ENCODE assay signal across 17 mouse cellular contexts in the genomic region with DNA sequence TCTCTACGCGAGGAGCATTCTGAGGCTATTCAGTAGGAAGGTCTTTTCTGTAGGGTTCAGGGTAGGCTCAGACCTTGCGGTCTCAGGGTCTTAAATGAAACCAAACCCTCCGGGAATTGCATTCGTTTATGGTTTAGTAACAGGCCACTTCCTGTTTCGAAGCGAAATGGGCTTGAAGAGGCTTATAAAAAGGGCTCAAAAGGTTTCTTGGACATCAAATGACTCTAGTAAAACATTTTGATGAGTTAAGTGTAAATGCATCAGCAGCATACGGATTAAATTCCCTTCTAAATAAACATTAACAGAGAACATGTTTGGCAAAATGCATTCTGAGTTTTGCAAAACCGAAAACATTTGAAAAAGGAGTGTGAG.
DNase-seq lines count a peak whose midpoint lies in the region; ATAC-seq and TF ChIP-seq lines count a peak whose summit lies in the region.
"Had no signal": no experiment of that assay in that cellular context is flagged by ENCODE, and none has a peak within 500 bp of the region (broad histone marks: within the 10 kb centered on the region; RNA-seq: fewer than 3 reads in every experiment).

No protein-coding gene starts in this region.

- TF ChIP-seq EP300 in stomach, postnatal 0 days (optimal IDR thresholded peaks at IDR 0.05): peak; percentile 55

- H3K4me3 ChIP-seq in limb, embryonic 12.5 days (replicated peaks): no peak overlapping the region
- no peak overlapping the region for H3K4me3 ChIP-seq in limb, embryonic 10.5 days
- H3K4me3 ChIP-seq in stomach, postnatal 0 days (ENCODE audit: low read depth, low read length): no peak overlapping the region
- H3K4me3 ChIP-seq in forebrain, embryonic 16.5 days (replicated peaks; ENCODE audit: low read length): no peak overlapping the region
- H3K4me3 ChIP-seq in heart, embryonic 10.5 days: no peak overlapping the region
- H3K4me3 ChIP-seq: forebrain, embryonic 12.5 days; hindbrain, embryonic 12.5 days; layer of hippocampus, adult 2 months; liver, embryonic 15.5 days; megakaryocyte, embryonic 14.5 days had no signal

- H3K9ac ChIP-seq in limb, embryonic 12.5 days (replicated peaks): no peak overlapping the region
- 0 out of 2 replicates have a peak overlapping the region, but pooled peaks have one; percentile 2 for H3K9ac ChIP-seq in stomach, postnatal 0 days (ENCODE audit: low read length)
- no peak overlapping the region for H3K9ac ChIP-seq in forebrain, embryonic 16.5 days (replicated peaks; ENCODE audit: low read depth, low read length)
- H3K9ac ChIP-seq: forebrain, embryonic 12.5 days; hindbrain, embryonic 12.5 days; liver, embryonic 15.5 days had no signal

- no peaks in the 10 kb centered on the region for H3K36me3 ChIP-seq in limb, embryonic 12.5 days
- no peaks in the 10 kb centered on the region for H3K36me3 ChIP-seq in limb, embryonic 10.5 days
- no peaks in the 10 kb centered on the region for H3K36me3 ChIP-seq in stomach, postnatal 0 days (ENCODE audit: control insufficient read depth, insufficient read depth, low read length)
- H3K36me3 ChIP-seq in forebrain, embryonic 16.5 days (ENCODE audit: control insufficient read depth, insufficient read depth): no peaks in the 10 kb centered on the region
- no peaks in the 10 kb centered on the region for H3K36me3 ChIP-seq in heart, embryonic 10.5 days
- H3K36me3 ChIP-seq: forebrain, embryonic 12.5 days; hindbrain, embryonic 12.5 days; liver, embryonic 15.5 days had no signal

- H3K4me1 ChIP-seq in limb, embryonic 12.5 days (replicated peaks): peaks cover 20% of the 10 kb centered on the region
- H3K4me1 ChIP-seq in limb, embryonic 10.5 days: peaks cover 25% of the 10 kb centered on the region
- H3K4me1 ChIP-seq in stomach, postnatal 0 days (replicated peaks; ENCODE audit: control insufficient read depth, insufficient read depth): no peaks in the 10 kb centered on the region
- no peaks in the 10 kb centered on the region for H3K4me1 ChIP-seq in forebrain, embryonic 16.5 days (replicated peaks; ENCODE audit: control insufficient read depth, insufficient read depth, low read length)
- no peaks in the 10 kb centered on the region for H3K4me1 ChIP-seq in heart, embryonic 10.5 days
- H3K4me1 ChIP-seq: forebrain, embryonic 12.5 days; hindbrain, embryonic 12.5 days; liver, embryonic 15.5 days; megakaryocyte, embryonic 14.5 days had no signal

- H3K27me3 ChIP-seq in limb, embryonic 12.5 days: no peaks in the 10 kb centered on the region
- no peaks in the 10 kb centered on the region for H3K27me3 ChIP-seq in limb, embryonic 10.5 days (ENCODE audit: low read depth, poor library complexity, severe bottlenecking)
- H3K27me3 ChIP-seq in stomach, postnatal 0 days (ENCODE audit: control insufficient read depth, insufficient read depth, low read length): no peaks in the 10 kb centered on the region
- no peaks in the 10 kb centered on the region for H3K27me3 ChIP-seq in forebrain, embryonic 16.5 days (replicated peaks; ENCODE audit: control insufficient read depth, insufficient read depth, low read length)
- no peaks in the 10 kb centered on the region for H3K27me3 ChIP-seq in heart, embryonic 10.5 days (ENCODE audit: insufficient read depth, poor library complexity, severe bottlenecking)
- H3K27me3 ChIP-seq: forebrain, embryonic 12.5 days; hindbrain, embryonic 12.5 days; liver, embryonic 15.5 days; megakaryocyte, embryonic 14.5 days had no signal

- no peak for TF ChIP-seq CTCF in stomach, postnatal 0 days (IDR thresholded peaks at IDR 0.05; ENCODE audit: low read depth)

- peak; percentile 36 for DNase-seq in embryo, embryonic 11 days
- no peak for DNase-seq in embryo, embryonic 9.5 days (ENCODE audit: extremely low spot score)
- DNase-seq in limb, embryonic 10.5 days (ENCODE audit: low spot score): no peak
- DNase-seq in kidney, postnatal 14 days: peak; percentile 9
- DNase-seq in stomach, postnatal 0 days (ENCODE audit: low spot score): no peak
- DNase-seq in heart, embryonic 10.5 days (ENCODE audit: low spot score): no peak
- DNase-seq: adrenal gland, adult 8-10 months; cerebellum, postnatal 25 days; right cerebral cortex, postnatal 14 days had no signal

- H3K27ac ChIP-seq in limb, embryonic 12.5 days: no peak overlapping the region
- H3K27ac ChIP-seq in limb, embryonic 10.5 days: no peak overlapping the region
- peak overlapping the region; percentile 75 for H3K27ac ChIP-seq in stomach, postnatal 0 days (replicated peaks)
- H3K27ac ChIP-seq in forebrain, embryonic 16.5 days (ENCODE audit: low read length): no peak overlapping the region
- no peak overlapping the region for H3K27ac ChIP-seq in heart, embryonic 10.5 days
- H3K27ac ChIP-seq: forebrain, embryonic 12.5 days; hindbrain, embryonic 12.5 days; layer of hippocampus, adult 2 months; liver, embryonic 15.5 days had no signal

- H3K9me3 ChIP-seq in limb, embryonic 12.5 days: no peaks in the 10 kb centered on the region
- H3K9me3 ChIP-seq in limb, embryonic 10.5 days (replicated peaks): no peaks in the 10 kb centered on the region
- H3K9me3 ChIP-seq in stomach, postnatal 0 days (ENCODE audit: control insufficient read depth, low read length): no peaks in the 10 kb centered on the region
- no peaks in the 10 kb centered on the region for H3K9me3 ChIP-seq in forebrain, embryonic 16.5 days (ENCODE audit: control insufficient read depth, low read length)
- H3K9me3 ChIP-seq in heart, embryonic 10.5 days: no peaks in the 10 kb centered on the region
- H3K9me3 ChIP-seq: forebrain, embryonic 12.5 days; hindbrain, embryonic 12.5 days; liver, embryonic 15.5 days; megakaryocyte, embryonic 14.5 days had no signal

- ATAC-seq in limb, embryonic 12.5 days (ENCODE audit: insufficient number of reproducible peaks, insufficient read depth, low FRiP score, low TSS enrichment, low read depth): no peak
- ATAC-seq in stomach, postnatal 0 days (ENCODE audit: low FRiP score, low TSS enrichment): peak; percentile 40; the same call in 1 of the 2 replicates
- no peak for ATAC-seq in forebrain, embryonic 16.5 days

- peak overlapping the region; percentile 29 for H3K4me2 ChIP-seq in limb, embryonic 12.5 days
- peak overlapping the region; percentile 11; the same call in 1 of the 2 replicates for H3K4me2 ChIP-seq in stomach, postnatal 0 days (replicated peaks; ENCODE audit: low read depth)
- no peak overlapping the region for H3K4me2 ChIP-seq in forebrain, embryonic 16.5 days (ENCODE audit: low read length)
- H3K4me2 ChIP-seq: forebrain, embryonic 12.5 days; heart, embryonic 11.5 days; hindbrain, embryonic 12.5 days; liver, embryonic 15.5 days had no signal

- WGBS in limb, embryonic 12.5 days: 14% methylated on average over 9 of the region's 9 CpGs
- 41% methylated on average over 9 of the region's 9 CpGs for WGBS in limb, embryonic 10.5 days
- WGBS in stomach, postnatal 0 days: 34% methylated on average over 9 of the region's 9 CpGs
- 86% methylated on average over 9 of the region's 9 CpGs for WGBS in forebrain, embryonic 16.5 days
- WGBS in heart, embryonic 10.5 days: 82% methylated on average over 9 of the region's 9 CpGs

Comparison
In these comparisons a context has a peak if more than half of its experiments do, and no peak if none do; other contexts are left out.
1. DNase-seq: peak in embryo, embryonic 11 days (single experiment) and kidney, postnatal 14 days (single experiment); none in embryo, embryonic 9.5 days (single experiment), limb, embryonic 10.5 days (single experiment), stomach, postnatal 0 days (single experiment) and heart, embryonic 10.5 days (single experiment).